Mouse (Mus musculus) cerebellum, adult 11 months (tissue): ENCODE results near the gene Il18.
A peak's percentile ranks its signal among the peaks of the same experiment; 100 is the strongest.

Experiments
- DNase-seq: peaks from one replicate; pipeline ENCODE4 v3.0.0; 2022

Gene Il18

DNA sequence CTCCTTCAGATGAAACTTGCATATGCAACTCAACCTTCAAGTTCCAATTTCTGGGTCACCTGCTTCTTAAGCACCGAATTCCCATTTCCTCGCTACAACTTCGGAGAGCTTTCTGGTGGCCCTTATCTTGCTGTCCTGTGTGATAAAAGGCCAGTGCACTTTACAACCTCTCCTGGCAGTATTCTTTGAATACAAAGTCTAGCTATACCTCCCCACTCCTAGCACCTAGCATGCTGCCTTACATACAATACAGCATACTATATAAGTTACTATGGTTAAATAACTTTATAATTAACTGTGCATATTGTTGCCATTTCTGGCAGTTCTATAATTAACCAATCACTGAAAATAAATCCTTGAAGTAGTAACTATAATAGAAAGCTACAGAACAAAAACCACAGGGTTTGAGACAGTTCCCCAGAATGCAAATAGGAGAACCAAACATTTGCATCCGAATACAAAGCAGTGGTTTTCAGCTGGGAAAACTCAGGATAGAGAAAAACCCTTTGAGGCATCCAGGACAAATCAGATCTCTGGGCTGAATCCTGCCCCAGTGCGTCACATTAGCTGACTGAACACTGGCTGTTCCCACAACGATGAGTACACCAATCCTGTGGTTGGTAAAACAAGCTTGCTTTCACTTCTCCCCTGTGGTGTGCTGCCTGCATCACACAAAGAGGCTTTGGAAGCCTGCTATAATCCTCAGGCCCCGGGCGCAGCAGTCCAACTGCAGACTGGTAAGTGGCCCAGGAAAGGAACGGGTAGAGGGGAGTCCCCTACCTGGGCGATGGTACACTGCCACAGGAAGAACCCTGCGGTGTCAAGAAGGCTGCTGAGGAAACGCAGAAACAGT, at the start of gene Il18:
Gene Il18, plus strand, starts transcription at position 587 of the 853 bp plus-strand sequence.
- DNase-seq, result peak; percentile 8

DNA sequence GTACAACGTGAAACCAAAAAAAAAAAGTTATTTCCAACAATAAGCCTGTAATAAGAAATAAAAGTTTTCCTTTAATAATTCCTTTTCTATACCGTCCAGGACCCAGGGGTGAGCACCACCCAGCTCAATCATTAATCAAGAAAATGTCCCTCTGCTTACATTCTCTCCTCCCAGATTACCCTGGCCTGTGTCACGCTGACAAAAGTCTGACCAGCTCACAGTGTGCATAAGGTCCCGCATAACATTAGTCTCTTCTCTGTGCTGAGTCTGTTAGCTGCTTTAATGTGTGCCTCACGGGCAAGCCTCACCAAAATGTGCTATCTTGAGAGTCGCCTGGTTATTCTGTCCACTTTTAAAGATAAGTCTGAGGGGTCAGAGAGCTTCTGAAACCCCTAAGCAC, 49.2 kb upstream of the Il18 start:
- DNase-seq, result no peak

DNA sequence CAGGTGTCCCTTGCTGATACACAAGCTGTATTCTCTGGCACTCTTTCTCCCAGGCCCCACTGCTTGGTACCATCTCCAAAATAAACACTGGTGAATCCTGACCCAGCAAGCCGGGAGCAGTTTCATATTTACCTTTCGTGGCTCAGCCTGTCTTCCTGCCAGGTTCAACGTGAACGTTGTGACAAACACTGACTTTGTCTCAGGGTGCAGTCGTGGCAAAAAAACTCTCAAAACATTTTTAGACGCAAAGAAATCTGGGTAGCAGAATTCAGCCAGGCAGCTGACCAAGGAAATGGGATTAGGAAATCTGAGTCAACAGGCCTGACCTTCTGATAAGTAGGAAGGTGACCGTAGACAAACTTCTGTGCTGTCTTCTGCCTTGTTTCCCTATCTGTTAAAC, 47.1 kb upstream of the Il18 start:
- DNase-seq, result no peak

DNA sequence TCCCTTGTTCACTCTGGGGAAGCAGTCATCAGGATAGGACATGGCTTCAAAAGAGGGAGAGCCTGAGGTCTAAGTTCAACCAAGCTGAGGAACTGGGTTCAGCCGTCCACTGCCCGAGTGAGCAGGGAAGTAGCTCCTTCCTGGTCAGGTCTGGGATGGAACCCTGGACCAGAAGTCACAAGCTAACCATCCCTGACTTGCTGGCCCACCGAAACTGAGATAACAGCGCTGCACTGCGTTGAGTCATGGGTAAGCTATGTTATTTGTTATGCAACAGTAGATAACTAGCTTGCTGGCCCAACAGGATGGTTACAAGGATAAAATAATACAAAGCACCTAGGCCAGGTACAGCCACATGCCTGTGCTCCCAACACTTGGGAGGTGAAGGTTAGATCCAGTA, 39.2 kb upstream of the Il18 start:
- no peak for DNase-seq

DNA sequence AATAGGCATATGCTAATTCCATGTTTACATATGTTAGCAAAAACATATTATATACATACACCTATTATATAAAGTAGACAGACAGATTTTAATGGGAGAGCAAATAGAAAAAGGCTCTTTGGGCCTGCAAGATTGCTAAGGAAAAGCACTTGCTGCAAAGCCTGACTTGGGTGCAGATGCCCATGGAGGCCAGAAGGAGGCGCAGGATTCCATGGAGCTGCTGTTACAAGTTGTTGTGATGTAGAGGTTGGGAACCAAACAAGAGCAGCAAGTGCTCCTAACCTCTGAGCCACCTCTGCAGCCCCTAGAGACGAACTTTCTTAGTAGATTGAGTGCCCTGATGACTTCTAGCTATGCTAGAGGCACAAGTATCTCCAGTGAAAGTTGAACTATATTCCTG, 35.8 kb upstream of the Il18 start:
- DNase-seq, result no peak

DNA sequence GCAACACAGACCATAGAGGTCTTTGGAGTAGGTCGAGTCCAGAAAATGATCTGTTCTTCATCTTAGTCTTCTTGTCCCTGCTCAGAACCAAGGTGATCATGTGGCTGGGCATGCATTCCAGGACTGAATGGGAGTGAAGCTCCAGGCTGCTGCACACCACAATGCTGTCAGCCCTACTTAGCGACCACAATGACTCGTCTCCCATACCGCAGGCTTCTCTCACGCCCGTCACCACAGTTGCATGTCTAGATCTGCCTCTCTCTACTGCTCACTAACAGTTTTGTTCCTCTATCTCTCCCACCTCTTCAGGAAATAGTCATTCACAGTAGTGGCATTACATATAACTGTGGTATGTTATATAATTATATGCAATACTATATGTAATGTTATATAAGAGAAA, 33.9 kb upstream of the Il18 start:
- no peak for DNase-seq

DNA sequence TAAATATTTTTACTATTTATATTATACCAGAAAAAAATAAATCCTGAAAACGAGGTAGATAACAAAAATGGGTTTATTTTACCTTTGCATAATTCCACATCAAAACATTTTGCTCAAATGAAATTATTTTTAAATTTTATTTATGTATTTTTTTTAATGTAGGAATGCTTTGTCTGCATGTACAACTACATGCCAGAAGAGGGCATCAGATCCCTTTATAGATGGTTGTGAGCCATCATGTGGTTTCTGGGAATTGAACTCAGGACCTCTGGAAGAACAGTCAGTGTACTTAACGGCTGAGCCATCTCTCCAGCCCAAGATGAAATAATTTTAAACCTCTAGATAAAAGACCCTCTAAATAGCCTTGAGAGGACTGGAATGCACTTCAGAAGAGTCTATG, 33.1 kb upstream of the Il18 start:
- no peak for DNase-seq

DNA sequence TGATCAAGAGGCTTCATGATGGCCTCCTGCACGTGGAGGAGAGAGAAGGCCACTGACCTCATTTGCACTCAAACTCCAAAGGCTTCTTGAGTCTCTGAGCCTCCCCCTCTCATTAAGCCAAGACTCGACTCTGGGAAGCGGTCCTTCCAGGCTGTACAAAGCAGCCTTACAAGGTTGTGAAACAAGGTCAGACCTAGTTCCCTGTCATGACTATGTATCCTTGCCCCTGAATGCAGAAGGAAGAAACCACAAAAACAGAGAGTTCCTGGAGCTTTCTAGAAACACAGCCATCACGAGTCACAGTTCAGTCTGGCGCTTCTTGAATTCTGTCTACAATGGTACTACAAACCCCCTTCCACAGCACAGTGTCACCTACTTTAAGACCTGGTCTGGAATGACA, 32.1 kb upstream of the Il18 start:
- no peak for DNase-seq

DNA sequence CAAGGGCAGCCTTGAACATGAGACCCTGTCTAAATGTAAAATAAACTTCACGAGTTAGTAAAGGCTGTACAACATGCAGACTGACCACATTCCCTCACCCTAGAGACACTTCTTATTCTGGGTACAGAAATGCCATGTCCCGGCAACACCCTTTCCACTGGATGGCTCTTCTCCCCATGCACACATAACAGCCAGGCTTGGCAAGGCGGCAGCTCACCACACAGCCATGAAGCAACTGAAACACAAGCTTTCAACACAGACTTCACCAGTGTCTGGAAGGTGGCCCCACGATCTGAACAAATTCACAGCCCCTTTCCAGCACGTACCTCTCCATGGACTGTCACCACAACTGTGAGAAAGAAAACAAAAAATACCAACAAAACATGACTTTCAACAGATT, 29.7 kb upstream of the Il18 start:
- no peak for DNase-seq

DNA sequence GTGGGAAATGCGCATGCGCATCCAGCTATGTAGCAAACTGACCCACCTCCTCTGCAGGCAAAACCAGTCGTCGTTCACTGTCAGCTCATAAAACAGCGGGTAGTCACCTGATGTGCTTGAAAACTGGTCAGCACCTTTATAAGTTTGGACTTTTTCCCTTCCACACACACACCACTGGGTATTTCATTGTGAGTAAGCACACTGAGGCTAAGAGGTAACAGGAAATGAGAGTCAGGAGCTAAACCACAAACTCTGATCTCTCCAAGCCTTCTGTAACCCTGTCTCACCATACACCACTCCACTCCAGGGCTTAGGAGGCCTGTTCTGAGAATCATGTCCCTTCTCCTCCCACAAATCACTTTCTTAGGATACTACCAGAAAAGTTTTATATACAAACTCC, 29.0 kb upstream of the Il18 start:
- DNase-seq, result no peak

DNA sequence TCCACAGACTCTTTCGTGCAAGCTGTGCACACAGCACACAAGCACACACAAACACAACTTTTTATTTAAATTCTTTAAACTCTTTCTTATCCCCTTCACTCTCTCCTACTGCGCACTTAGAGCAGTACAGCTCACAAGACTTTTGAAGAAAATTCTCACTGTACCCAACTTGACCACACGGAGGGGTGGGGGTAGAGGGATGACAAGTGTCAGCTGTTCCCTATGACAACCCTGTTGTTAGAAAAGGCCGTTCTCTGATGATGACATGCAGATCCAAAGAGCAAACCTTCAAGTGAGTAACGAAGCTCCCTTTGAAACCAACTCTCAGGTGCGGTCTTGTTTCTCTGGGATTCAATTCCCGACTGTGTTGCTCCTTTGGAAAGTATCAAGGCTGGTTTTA, 26.8 kb upstream of the Il18 start:
- no peak for DNase-seq

DNA sequence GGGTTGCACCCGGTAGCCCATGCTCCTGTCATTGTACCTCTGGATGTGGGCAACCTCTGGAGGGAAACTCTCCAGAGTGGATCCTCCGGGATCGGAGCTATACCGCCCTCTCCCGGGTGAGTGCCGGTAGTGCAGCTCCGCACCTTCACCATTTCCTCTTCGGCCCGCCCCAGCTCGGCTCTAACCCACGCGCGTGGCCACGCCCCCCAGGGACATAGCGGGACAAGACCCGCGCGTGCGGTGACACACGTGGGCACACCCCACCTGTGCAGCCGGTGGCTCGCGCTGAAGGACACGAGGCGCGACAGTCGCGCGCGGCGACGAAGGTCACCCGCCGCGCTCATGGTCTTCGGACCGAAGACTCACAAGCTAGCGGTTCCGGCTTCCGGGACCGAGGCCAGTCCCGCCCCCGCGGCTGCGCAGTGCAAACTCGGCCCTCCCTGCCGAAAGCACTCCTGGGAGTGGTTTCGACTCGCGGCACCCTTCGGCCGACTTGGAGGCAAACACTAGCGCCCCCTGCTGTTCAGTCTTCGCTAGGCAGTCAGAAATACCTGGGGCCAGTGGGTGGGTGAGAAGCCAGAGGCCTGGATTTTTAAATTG, 26.2 kb upstream of the Il18 start, which contains the start of gene Pts:
Gene Pts, minus strand, starts transcription at position 432 of the 600 bp plus-strand sequence.
- peak; percentile 96 for DNase-seq

DNA sequence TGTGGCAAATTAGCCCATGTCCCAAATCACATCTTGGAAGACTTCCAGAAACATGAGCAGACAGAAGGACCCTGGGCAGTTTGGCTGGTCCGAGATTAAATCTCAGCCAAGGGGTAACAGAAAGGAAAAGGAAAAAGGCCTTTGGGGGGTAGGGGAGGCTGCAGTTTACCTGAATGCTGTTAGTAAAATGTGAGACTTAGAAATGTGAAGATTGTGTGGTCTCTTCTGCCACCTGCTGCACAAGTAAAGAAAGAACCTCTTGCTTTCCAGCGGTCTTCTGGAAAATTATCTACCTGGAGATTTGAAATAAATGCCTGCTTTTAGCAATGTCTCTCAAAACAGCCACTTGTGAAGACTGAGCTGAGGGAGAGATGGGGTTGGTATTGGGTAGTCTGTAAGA, 23.7 kb upstream of the Il18 start:
- no peak for DNase-seq

DNA sequence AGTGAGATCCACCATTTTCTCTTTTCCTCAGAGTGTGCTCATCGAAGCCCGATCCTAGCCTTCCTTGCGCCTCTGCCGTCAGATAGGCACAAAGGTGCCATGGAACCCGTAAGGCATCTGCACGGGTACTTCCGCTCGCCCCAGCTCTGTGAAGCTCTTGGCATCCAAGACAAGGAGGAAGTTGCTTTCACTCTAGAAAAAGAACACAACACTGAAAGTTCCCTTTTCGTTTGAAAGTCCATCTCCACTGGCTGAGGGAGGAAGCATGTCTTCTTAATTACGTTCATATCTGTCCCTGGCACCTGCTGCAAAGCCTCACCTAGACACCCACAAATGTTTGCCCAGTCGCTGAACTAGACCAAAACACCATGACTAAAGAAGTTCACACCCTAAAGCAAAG, 21.3 kb upstream of the Il18 start:
- DNase-seq, result no peak

DNA sequence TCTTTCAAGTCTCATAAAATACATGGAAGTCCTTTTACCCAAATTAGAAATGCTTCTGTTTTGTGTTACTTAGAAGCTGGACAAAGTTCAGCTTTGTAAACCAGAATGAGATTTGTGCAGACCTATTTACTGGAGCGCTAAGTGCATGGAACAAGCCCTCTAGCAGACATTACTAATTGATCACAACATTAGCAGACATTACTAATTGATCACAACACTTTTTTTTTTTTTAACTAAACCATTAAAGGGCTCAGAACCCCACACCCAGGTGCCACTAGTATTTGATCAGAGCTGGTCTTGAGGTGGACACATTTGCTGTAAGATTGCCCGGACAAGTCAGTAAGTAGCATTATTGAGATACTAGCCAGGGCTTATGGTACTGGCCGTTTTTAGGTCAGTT, 20.8 kb upstream of the Il18 start:
- DNase-seq, result no peak

DNA sequence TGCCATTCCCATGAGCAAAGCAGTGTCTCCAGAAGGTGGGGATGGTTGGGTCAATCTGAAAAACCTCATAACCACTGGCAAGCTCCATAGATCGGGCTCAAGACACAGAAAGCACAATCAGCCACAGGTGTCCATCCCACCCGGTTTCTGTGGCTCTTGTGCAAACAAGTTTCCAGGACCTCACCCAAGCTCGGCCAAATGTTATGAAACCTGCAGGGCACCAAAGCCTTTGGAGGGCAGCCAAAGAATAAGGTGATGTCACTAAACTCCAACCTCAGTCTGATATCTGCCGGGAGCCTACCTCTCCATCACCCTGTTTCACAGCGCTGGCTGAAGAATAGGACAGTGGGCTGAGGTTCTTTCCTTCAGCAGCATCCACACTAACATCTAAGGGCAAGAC, 18.7 kb upstream of the Il18 start:
- DNase-seq, result no peak

DNA sequence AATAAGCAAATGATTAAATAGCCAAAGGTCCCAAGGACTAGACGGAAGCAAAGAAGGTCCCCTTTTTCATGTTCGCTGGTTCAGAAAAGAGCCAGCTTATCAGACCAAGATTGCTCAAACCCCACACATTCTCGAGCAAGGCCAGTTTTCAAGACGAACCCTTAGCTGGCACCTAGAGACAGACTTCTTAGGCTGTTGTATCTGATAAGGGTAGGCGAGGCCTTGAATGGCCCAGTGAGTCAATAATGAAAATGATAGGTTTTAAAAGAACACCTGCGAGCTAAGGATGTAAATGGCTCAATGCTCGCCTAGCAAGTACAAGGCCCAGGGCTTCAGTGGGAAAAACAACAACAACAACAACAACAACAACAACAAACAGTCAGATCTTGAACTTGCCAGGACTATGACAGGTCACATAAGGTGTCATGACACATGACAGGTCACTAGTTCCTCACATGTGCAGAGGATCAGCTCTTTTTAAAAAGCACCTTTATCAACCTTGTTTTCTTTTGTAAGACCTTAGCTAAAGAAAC, 18.0 kb upstream of the Il18 start:
- no peak for DNase-seq

DNA sequence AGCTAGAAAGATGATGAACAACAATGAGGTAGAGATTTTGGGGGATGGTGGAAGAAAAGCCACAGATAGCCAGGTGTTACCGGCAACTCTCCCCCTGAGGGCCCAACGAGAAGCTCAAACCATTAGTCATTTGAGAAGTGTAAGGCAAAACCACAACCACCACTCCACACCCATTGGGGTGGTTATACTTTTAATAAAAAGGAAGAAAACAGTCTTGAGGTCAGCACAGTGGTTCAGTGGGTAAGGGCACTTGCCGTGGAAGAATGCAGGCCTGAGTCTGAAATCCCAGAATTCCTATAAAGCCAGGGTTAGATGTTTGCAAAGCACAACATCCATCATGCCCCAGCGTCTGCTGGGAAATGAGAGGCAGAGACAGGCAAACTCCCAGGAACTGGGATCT, 17.3 kb upstream of the Il18 start:
- no peak for DNase-seq

DNA sequence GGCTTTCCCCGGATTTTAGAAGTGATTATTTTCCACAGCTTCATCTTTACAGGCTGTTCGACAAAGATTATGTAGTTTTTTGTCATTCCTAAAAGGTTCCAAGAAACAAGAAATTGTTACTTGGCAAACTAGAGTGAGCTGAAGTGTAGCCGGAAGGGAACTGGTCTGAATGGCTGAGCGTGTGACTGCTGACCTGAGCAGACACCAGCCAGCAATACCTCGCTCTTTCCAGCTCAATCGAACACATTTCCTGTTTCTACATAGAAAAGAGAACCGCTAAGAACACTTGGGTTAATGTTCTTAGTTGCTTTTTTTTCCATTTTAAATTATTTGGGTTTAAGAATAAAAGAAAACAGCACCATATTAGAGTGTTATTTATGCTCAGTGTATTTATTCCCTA, 14.5 kb upstream of the Il18 start:
- no peak for DNase-seq

DNA sequence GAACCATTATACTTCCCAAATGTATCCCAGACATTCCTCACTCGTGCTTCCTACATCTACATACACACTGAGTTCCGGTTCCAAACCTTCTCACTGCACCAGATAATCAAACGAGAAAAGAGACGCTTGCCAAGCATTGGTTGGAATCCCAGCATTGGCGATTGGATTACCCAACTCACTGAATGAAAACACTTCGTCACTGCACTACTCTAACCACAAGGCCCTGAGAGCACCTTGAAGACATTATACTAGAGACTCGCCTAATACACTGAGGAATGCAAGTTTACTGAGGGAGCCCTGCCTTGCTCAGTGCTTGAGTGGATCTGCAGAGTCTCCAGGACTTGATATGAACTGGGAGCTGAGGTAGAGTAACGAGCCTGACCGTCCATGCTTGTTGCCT, 12.2 kb upstream of the Il18 start:
- no peak for DNase-seq

DNA sequence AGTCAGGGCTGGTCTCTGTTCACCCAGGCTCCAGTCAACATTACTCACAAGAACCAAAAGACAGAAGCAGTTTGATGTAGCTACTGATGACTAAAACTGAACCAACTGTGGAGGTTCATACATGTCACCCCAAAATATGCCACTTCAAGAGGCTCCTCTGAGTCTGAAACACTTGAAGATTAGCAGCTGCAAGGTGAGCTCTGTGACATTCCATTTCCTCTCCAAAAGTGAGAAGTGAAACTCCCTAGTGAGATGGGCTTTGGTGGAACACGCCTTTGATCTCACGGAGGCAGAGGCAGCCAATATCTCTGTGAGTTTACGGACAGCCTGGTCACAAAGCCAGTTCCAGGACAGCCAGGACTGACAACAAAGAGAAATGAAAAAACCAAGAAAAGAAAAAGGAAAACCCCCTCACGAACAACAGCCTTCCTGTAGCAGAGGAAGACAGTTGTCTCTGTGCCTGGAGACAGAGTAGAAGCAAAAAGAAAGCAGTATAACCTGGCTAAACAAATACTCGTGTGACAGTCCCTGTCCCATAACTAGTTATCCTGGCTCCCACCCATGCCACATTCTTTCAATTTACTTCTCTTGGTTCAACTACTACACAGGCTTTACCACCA, 6.7 kb upstream of the Il18 start:
- no peak for DNase-seq

DNA sequence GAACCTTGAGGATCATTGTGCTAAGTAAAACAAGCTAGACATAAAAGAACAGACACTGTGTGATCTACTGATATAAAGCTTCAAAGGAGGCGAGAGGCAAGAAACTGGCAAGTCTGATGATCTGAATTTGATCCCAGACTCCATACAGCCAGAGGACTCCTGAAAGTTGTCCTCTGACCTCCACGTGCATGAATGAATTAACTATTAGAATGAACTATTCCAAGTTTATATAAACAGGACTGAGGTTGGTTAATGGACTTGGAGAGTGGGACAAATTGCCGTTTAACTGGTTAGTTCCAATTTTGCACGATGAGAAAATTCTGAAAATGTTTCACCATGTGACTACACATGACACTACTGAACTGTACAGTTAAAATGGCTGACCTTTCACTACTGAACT, 5.7 kb upstream of the Il18 start:
- no peak for DNase-seq

DNA sequence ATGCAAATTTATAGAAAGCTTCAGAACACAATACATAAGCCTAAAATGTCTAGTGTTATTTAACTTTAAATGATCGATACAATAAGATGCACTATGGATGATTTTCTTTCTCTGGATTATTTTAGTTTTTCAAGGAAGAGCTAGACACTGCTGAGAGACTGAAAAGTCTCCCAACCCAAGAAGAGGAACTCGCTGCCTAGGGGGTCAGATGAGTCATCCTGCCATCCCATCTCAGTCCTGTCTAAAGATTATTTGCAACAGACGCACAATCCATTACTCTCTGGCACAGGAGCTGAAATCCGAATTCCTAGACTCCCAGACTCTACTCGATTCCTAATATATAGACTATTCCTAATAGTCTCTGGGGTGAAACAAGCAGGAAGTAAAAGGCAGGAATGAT, 2.4 kb upstream of the Il18 start:
- DNase-seq, result no peak

DNA sequence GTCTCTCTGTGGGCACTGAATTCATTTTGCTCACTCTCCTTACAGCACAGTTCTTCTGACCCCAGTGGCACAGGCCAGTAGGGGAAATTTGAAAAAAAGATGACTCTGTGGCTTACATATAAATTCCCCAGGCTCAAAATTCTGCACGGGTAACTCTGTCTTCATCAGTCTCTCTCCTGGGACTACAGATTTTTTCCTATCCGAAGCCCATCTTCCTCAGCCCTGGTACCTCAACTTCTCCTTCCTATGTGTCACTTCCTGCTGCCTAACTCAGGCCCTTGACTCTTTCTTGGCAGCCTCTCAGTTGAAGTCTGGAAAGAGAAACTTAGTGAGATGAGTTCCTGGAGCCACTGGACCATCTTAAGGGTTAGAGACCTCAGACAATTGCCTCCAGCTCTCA, 1.1 kb upstream of the Il18 start:
- DNase-seq, result no peak
